Mouse (Mus musculus) liver, embryonic 11.5 days (tissue): ENCODE data around the gene Ccdc8. TPM values are rescaled to one million over a fixed set of nuclear protein-coding genes. Genes with fewer than 3 reads are reported as not detected.

Source experiments
- ATAC-seq: fragments of 200-750 bp; cut with Nextera tagmentation; replicated peaks from 2 replicates; pipeline ENCODE4 v1.8.0; 2017; ENCODE audit warnings: moderate number of reproducible peaks, mild to moderate bottlenecking, moderate TSS enrichment, moderate library complexity; ENCODE audit not compliant: low FRiP score
- DNase-seq: peaks from one replicate; pipeline ENCODE4 v3.0.0-alpha.2; 2017; ENCODE audit warnings: low spot score
- H3K27ac ChIP-seq: fragments of 300-500 bp; sonication (generic); 2 replicates; pipeline ENCODE4 v1.5.1; 2014; ENCODE audit warnings: mild to moderate bottlenecking, low read depth, low read length, control low read depth
- H3K27me3 ChIP-seq: fragments of 300-500 bp; sonication (generic); replicated peaks from 2 replicates; pipeline ENCODE4 v1.6.1; 2014; ENCODE audit warnings: low read length, mixed read lengths; ENCODE audit not compliant: control insufficient read depth, insufficient read depth
- H3K36me3 ChIP-seq: fragments of 300-500 bp; sonication (generic); 2 replicates; pipeline ENCODE4 v1.6.1; 2014; ENCODE audit warnings: mild to moderate bottlenecking, low read length, moderate library complexity, mixed read lengths; ENCODE audit not compliant: control insufficient read depth, insufficient read depth
- H3K4me1 ChIP-seq: fragments of 300-500 bp; sonication (generic); replicated peaks from 2 replicates; pipeline ENCODE4 v1.6.1; 2014; ENCODE audit warnings: low read length, mixed read lengths; ENCODE audit not compliant: control insufficient read depth, insufficient read depth
- H3K4me2 ChIP-seq: fragments of 300-500 bp; sonication (generic); 2 replicates; pipeline ENCODE4 v1.6.1; 2014; ENCODE audit warnings: mild to moderate bottlenecking, control low read depth, moderate library complexity
- H3K4me3 ChIP-seq: fragments of 300-500 bp; sonication (generic); 2 replicates; pipeline ENCODE4 v1.5.1; 2014; ENCODE audit warnings: low read depth, low read length, control low read depth
- H3K9ac ChIP-seq: fragments of 300-500 bp; sonication (generic); 2 replicates; pipeline ENCODE4 v1.6.1; 2014; ENCODE audit warnings: low read depth, low read length, control low read depth
- H3K9me3 ChIP-seq: fragments of 300-500 bp; sonication (generic); 2 replicates; pipeline ENCODE4 v1.6.1; 2016; ENCODE audit warnings: low read length, inconsistent platforms, mixed read lengths; ENCODE audit not compliant: control insufficient read depth
- WGBS: fragments of 180-500 bp; shearing (Covaris S2); extraction: QIAGEN DNeasy Blood & Tissue Kit; methylation state at CpG from one replicate; pipeline ENCODE4 v1.1.7; 2014; 5-methylcytosine and 5-hydroxymethylcytosine counted together
- polyA plus RNA-seq: library from polyadenylated mRNA; unstranded; fragments of >200 nt; fragmentation: Nextera tagmentation; extraction: Ambion mirVana; gene quantifications from 2 replicates; pipeline ENCODE4 v1.2.1, GENCODE M21; 2014

The Ccdc8 gene
- polyA plus RNA-seq, 1 experiment from 2014 or later, result 13.5 TPM

DNA sequence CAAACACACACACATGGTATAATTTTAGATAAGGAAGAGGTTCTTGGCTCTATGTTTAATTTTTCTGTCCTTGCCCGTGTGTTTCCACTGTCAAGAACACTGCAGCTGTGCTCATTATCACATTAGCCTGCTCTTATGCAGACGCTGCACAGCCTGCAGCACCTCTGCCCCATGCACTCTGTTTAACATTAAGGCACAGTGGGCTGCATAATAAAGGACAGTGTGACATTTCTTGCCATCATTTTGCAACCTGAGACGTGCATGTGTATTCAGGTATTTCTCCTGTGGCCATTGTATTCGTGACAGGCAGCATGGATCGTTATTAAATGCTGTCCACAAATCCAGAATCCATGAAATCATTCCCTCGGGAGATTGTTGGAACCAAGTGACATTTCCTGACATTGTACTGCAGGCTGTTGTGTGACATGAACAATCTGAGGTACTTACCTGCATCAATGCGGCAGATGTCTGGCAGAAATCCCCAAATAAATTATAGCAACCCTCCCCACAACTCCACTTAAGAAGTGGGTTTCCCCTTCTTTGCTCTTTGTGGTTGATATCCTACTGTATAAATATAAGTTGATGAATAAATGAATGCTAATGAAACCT is 4.9 kb upstream of the Ccdc8 start:
- H3K27ac ChIP-seq, result no peak overlapping the region
- no peak overlapping the region for H3K4me2 ChIP-seq
- 64% methylated on average over 7 of the region's 7 CpGs for WGBS
- H3K9ac ChIP-seq, result no peak overlapping the region
- H3K4me3 ChIP-seq, result no peak overlapping the region
- H3K36me3 ChIP-seq, result no peaks in the 10 kb centered on the region
- ATAC-seq, result no peak
- DNase-seq, result no peak
- no peaks in the 10 kb centered on the region for H3K9me3 ChIP-seq
- H3K4me1 ChIP-seq, result peaks cover 12% of the 10 kb centered on the region
- H3K27me3 ChIP-seq, result no peaks in the 10 kb centered on the region

DNA sequence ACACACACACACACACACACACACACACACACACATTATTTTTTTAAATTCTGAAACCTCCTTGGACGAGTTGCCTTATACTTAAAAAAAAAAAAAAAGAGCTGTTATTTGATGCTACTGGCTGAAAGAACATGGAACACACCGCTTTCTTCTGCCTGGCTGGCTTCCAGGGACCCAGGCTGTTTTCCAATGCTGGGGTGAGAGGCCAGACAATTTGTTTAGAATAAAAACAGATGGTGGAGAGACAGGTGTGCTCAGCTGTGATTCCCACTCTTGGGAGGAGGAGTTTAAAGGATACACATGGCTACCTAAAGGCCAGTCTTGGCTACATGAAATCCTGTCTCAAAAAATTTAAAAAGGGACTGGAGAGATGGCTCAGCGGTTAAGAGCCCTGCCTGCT is 4.1 kb upstream of the Ccdc8 start:
- ATAC-seq (no peak), DNase-seq (no peak)
- Histone ChIP-seq H3K4me2 (no peak overlapping the region), H3K4me3 (no peak overlapping the region), H3K9me3 (no peaks in the 10 kb centered on the region), H3K4me1 (peaks cover 15% of the 10 kb centered on the region), H3K9ac (no peak overlapping the region), H3K36me3 (no peaks in the 10 kb centered on the region), H3K27me3 (no peaks in the 10 kb centered on the region), H3K27ac (no peak overlapping the region)
- 66% methylated on average over 3 of the region's 3 CpGs for WGBS

DNA sequence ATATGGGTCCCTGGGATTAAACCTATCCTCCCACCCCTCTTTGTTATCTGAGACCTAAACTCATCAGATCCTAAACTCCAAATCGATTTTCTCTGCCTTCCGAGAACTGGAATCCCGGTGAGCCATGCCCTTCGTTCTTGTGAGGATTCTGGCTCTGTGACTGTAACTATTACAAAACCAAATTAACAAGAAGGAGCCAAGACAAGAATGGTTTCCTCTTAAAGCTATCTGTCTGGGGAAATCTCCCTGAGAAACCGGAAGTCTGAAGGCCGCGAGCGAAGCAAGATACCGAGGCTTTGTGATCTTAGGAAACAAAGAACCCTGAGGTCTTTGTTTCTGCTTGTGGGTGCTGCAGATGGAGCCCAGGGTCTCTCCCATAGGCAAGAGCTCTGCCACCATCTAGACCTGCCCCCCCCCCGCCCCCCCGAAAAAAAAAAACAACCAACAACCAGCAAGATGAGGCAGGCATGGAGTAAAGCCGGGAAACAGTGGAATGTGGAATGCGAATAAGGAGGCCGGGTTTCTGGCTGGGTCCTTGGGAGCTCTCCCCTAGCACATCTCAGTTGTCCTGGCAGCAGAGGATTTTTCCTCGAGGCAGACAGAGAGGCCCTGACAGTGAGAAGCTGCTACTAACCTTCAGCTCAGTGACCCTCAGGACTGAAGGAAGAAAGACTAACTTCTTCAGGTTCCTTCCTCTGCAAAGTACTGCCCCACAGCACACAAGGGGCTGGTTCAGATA is 2.3 kb upstream of the Ccdc8 start:
- peaks cover 24% of the 10 kb centered on the region for H3K4me1 ChIP-seq
- H3K36me3 ChIP-seq, result no peaks in the 10 kb centered on the region
- H3K27ac ChIP-seq, result peak overlapping the region; percentile 33; the same call in 1 of the 2 replicates
- H3K4me3 ChIP-seq, result 0 out of 2 replicates have a peak overlapping the region, but pooled peaks have one; percentile 1
- H3K27me3 ChIP-seq, result no peaks in the 10 kb centered on the region
- H3K4me2 ChIP-seq, result peak overlapping the region; percentile 38
- ATAC-seq (no peak), DNase-seq (no peak)
- H3K9ac ChIP-seq, result no peak overlapping the region
- WGBS, result 26% methylated on average over 15 of the region's 15 CpGs
- H3K9me3 ChIP-seq, result no peaks in the 10 kb centered on the region

DNA sequence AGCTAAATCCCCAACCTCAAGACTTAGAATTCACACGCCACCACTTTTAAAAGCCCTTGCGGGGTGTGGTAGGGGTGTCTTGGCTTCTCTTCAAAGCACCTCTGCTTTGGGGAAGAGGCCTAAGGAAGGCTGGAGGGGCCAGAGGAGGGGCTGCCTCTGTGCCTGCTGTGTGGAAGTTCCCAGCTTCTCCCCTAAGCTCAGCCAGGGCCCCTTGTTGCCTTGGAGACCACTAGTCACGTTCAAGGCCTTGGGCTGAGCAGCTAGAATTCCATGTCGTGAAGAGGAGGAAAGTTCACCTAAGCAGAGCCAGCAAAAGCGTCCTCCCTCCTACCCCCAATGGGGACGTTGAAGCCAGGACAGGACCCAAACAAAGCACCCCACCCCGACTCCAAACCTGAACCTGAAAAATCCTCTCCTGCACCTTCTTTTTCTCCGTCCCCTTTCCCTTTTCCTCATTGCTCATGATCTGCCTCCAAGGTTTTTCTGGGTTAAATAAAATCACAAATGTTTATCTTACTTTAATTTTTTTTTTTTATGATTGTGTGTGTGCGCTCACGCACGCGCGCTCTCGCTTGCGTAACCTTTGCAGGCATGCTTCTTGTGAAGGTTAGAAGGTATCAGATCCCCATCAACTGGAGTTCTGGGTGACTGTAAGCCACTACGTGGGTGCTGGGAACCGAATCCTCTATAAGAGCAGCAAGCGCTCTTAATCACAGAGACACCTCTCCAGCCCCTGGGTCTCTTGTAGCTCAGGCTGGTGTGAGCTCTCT is 642 bp upstream of the Ccdc8 start:
- peak overlapping the region; percentile 73 for H3K27ac ChIP-seq
- ATAC-seq (no peak), DNase-seq (peak; percentile 60)
- H3K36me3 ChIP-seq, result no peaks in the 10 kb centered on the region; the same call in 1 of the 2 replicates
- H3K4me1 ChIP-seq, result peaks cover 32% of the 10 kb centered on the region
- H3K27me3 ChIP-seq, result no peaks in the 10 kb centered on the region
- WGBS, result 54% methylated on average over 18 of the region's 18 CpGs
- H3K4me2 ChIP-seq, result peak overlapping the region; percentile 0
- no peaks in the 10 kb centered on the region for H3K9me3 ChIP-seq
- no peak overlapping the region for H3K9ac ChIP-seq
- H3K4me3 ChIP-seq, result no peak overlapping the region

DNA sequence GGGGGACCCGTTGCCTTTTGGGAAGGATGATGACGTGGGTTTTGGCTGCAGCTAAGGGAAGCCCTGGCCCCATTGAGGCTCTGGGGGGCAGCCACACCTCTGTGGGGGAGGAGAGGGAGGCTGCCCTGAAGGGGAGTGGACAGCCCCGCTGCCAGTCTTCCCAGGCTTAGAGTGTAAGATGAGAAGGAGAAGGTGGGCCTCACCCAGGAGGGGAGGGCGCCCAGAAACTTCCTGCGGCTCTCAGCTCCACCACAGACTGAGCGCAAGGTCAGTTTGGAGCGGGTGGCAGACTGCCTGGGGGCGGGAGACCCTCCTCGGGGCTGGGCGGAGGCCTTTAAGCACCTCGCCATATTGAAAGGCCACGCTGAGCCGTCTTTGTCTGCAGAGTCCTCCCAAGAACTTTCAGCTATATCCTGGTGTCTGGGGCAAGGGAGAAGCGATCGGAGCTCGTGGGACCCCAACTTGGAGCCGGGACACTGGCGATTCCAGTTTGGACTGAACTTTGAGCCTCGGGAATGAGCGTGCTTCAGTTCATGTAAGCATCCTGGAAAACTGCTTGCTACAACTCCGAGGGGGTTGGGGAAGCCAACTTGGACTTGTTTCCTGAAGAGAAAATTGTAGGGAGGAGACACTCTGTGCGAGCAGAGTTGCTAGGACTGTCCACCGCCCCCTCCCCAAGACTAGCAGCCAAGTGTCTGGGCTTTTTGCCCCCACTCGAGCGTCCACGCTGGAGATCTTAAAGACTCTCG is 1.3 kb downstream of the Ccdc8 start:
- peak; percentile 78 for DNase-seq
- peaks cover 3% of the 10 kb centered on the region; the same call in 1 of the 2 replicates for H3K36me3 ChIP-seq
- peak overlapping the region; percentile 71 for H3K4me2 ChIP-seq
- H3K27me3 ChIP-seq, result no peaks in the 10 kb centered on the region
- peak; percentile 85 for ATAC-seq
- no peaks in the 10 kb centered on the region for H3K9me3 ChIP-seq
- 2% methylated on average over 27 of the region's 27 CpGs for WGBS
- peak overlapping the region; percentile 61 for H3K4me3 ChIP-seq
- peak overlapping the region; percentile 70 for H3K9ac ChIP-seq
- peaks cover 33% of the 10 kb centered on the region for H3K4me1 ChIP-seq
- peak overlapping the region; percentile 71; the same call in 1 of the 2 replicates for H3K27ac ChIP-seq

DNA sequence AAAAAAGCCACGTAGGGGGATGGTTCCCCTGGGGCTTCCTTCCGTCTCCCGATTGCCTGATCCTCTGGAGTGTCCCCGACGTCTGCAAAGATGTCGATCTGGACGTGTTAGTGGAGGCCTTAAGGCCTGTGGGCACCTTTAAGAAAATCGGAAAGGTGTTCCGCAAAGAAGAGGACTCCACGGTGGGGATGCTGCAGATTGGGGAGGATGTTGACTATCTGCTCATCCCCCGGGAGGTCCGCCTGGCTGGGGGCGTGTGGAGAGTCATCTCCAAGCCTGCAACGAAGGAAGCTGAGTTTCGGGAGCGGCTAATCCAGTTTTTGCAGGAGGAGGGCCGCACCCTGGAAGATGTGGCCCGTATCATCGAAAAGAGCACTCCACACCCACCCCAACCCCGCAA is 1.9 kb downstream of the Ccdc8 start:
- Histone ChIP-seq H3K27me3 (no peaks in the 10 kb centered on the region), H3K4me2 (peak overlapping the region; percentile 71), H3K27ac (peak overlapping the region; percentile 71; the same call in 1 of the 2 replicates), H3K4me3 (peak overlapping the region; percentile 61), H3K9me3 (no peaks in the 10 kb centered on the region), H3K4me1 (peaks cover 38% of the 10 kb centered on the region), H3K36me3 (peaks cover 4% of the 10 kb centered on the region; the same call in 1 of the 2 replicates), H3K9ac (peak overlapping the region; percentile 70)
- ATAC-seq (no peak), DNase-seq (no peak)
- 8% methylated on average over 20 of the region's 20 CpGs for WGBS

DNA sequence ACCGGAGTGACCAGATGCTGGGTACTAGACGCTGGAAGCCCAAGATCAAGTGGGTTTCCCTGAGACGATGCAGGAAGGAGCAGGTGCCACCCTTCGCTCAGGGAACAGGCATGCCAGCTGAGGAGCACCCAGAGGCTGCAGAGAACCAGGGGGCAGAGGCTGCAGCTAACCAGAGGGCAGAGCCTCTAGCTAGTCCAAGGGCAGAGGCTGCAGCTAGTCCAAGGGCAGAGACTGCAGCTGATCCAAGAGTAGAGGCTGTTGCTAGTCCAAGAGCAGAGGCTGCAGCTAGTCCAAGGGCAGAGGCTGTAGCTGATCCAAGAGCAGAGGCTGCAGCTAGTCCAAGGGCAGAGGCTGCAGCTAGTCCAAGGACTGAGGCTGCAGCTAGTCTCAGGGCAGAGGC is 2.8 kb downstream of the Ccdc8 start:
- Histone ChIP-seq H3K4me2 (peak overlapping the region; percentile 71), H3K9ac (no peak overlapping the region; the same call in 1 of the 2 replicates), H3K36me3 (peaks cover 8% of the 10 kb centered on the region; the same call in 1 of the 2 replicates), H3K9me3 (no peaks in the 10 kb centered on the region), H3K27ac (no peak overlapping the region), H3K27me3 (no peaks in the 10 kb centered on the region), H3K4me3 (peak overlapping the region; percentile 61), H3K4me1 (peaks cover 36% of the 10 kb centered on the region)
- WGBS, result 93% methylated on average over 4 of the region's 4 CpGs
- no peak for DNase-seq
- ATAC-seq, result no peak

DNA sequence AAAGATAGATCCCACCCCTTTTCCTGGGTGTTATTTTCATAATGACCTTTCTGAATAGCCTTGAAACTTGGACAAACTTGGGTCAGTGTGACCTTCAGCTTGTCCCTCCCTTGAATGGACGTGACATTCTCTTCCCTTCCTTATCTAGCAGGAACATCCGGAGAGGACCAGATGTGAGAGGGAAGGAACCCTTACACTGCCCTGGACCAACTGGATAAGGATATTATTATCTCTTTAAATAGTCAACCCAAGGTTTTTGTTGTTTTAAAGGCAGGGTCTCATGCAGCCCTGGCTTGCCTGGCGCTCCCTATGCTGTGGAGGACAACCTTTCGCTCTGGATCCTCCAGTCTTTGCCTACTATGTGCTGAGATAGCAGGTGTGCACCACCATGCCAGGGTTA is 6.7 kb downstream of the Ccdc8 start:
- Histone ChIP-seq H3K27ac (peak overlapping the region; percentile 45; the same call in 1 of the 2 replicates), H3K27me3 (no peaks in the 10 kb centered on the region), H3K4me1 (peaks cover 20% of the 10 kb centered on the region), H3K9ac (no peak overlapping the region), H3K4me2 (peak overlapping the region; percentile 52), H3K4me3 (no peak overlapping the region), H3K36me3 (peaks cover 11% of the 10 kb centered on the region; the same call in 1 of the 2 replicates), H3K9me3 (no peaks in the 10 kb centered on the region)
- WGBS, result 29% methylated on average over 4 of the region's 4 CpGs
- ATAC-seq (peak; percentile 68), DNase-seq (no peak)
